Mouse (Mus musculus) heart, embryonic 13.5 days (tissue): ENCODE measurements around the gene Fam227a. TPM values are rescaled to one million over a fixed set of nuclear protein-coding genes. Genes with fewer than 3 reads are reported as not detected.

Experiments used
- ATAC-seq: fragments of 200-750 bp; cut with Nextera tagmentation; 2 replicates; pipeline ENCODE4 v1.8.0; 2017; ENCODE audit warnings: moderate TSS enrichment; ENCODE audit not compliant: insufficient number of reproducible peaks, low FRiP score, low TSS enrichment; ENCODE audit errors: extremely low read depth
- H3K27ac ChIP-seq: fragments of 300-500 bp; sonication (generic); replicated peaks from 2 replicates; pipeline ENCODE4 v1.5.1; 2015; ENCODE audit warnings: moderate library complexity, mild to moderate bottlenecking, inconsistent platforms
- H3K27me3 ChIP-seq: fragments of 300-500 bp; sonication (generic); replicated peaks from 2 replicates; pipeline ENCODE4 v1.6.1; 2015; ENCODE audit warnings: mild to moderate bottlenecking, inconsistent platforms
- H3K36me3 ChIP-seq: fragments of 300-500 bp; sonication (generic); 2 replicates; pipeline ENCODE4 v1.6.1; 2015; ENCODE audit warnings: mild to moderate bottlenecking, inconsistent platforms
- H3K4me1 ChIP-seq: fragments of 300-500 bp; sonication (generic); 2 replicates; pipeline ENCODE4 v1.6.1; 2015; ENCODE audit warnings: inconsistent platforms
- H3K4me2 ChIP-seq: fragments of 300-500 bp; sonication (generic); 2 replicates; pipeline ENCODE4 v1.6.1; 2015; ENCODE audit warnings: inconsistent platforms, mild to moderate bottlenecking, moderate library complexity
- H3K4me3 ChIP-seq: fragments of 300-500 bp; sonication (generic); 2 replicates; pipeline ENCODE4 v1.5.1; 2015; ENCODE audit warnings: moderate library complexity, mild to moderate bottlenecking, inconsistent platforms
- H3K9ac ChIP-seq: fragments of 300-500 bp; sonication (generic); 2 replicates; pipeline ENCODE4 v1.6.1; 2015; ENCODE audit warnings: inconsistent platforms, mild to moderate bottlenecking, moderate library complexity
- H3K9me3 ChIP-seq: fragments of 300-500 bp; sonication (generic); 2 replicates; pipeline ENCODE4 v1.6.1; 2016; ENCODE audit warnings: inconsistent platforms
- WGBS: fragments of 180-500 bp; shearing (Covaris S2); methylation state at CpG from one replicate; pipeline ENCODE4 v1.1.7; 2015; ENCODE audit warnings: mixed read lengths; 5-methylcytosine and 5-hydroxymethylcytosine counted together
- polyA plus RNA-seq: library from polyadenylated mRNA; unstranded; fragments of >200 nt; fragmentation: Nextera tagmentation; extraction: Ambion mirVana; gene quantifications from 2 replicates; pipeline ENCODE4 v1.2.1, GENCODE M21; 2015

Fam227a gene
- polyA plus RNA-seq, 1 experiment from 2014 or later = 1.1 TPM

DNA sequence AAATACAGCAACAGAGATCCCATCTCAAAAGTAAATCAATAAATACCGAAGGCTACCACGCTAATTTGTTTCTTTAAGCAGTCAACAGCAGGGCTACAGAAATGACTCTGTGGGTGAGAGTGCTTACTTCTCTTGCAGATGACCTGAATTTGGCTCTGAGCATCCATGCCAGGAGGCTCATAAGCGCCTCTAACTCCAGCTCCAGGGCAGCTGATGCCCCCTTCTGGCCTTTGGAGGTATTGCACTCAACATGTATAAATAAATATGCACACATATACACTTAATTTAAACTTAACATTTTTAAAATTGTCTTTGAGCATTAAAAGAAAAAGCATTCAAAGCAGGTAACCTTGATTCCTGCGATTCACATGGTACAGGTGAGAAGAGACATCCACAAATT is 7.3 kb downstream of the Fam227a start:
- Histone ChIP-seq H3K9ac (no peak overlapping the region), H3K27me3 (no peaks in the 10 kb centered on the region), H3K27ac (no peak overlapping the region), H3K4me2 (no peak overlapping the region), H3K4me1 (no peaks in the 10 kb centered on the region), H3K4me3 (no peak overlapping the region), H3K36me3 (0 out of 2 replicates have a peak, but pooled peaks cover 2% of the 10 kb centered on the region), H3K9me3 (no peaks in the 10 kb centered on the region)
- ATAC-seq = no peak
- 76% methylated on average over 4 of the region's 4 CpGs for WGBS

DNA sequence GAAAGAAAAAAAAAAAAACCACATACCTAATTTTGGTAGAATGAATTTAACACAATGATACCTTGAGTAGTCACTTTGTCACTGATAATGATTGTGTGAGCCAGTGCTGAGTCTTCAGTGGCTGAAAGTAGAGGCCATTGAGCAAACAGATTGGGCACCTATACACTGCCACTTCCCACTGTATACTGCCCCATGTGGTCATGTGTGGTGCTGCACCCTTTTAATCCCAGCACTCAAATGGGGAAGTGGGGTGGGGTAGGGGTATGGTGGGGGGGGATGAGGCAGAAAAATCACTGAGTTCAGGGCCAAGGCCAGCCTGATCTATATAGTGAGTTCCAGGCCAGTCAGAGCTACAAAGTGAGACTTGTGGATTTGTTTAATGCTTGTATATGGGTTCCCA is 8.2 kb downstream of the Fam227a start:
- Histone ChIP-seq H3K27me3 (no peaks in the 10 kb centered on the region), H3K36me3 (0 out of 2 replicates have a peak, but pooled peaks cover 2% of the 10 kb centered on the region), H3K9ac (no peak overlapping the region), H3K4me1 (no peaks in the 10 kb centered on the region), H3K4me2 (no peak overlapping the region), H3K27ac (no peak overlapping the region), H3K4me3 (no peak overlapping the region), H3K9me3 (no peaks in the 10 kb centered on the region)
- no peak for ATAC-seq

- no peak overlapping the region for H3K4me3 ChIP-seq
- H3K9ac ChIP-seq = no peak overlapping the region
- 0 out of 2 replicates have a peak, but pooled peaks cover 2% of the 10 kb centered on the region for H3K36me3 ChIP-seq
- no peaks in the 10 kb centered on the region for H3K9me3 ChIP-seq
- H3K27ac ChIP-seq = no peak overlapping the region
- ATAC-seq = no peak
- no peak overlapping the region for H3K4me2 ChIP-seq
- H3K4me1 ChIP-seq = no peaks in the 10 kb centered on the region
- H3K27me3 ChIP-seq = no peaks in the 10 kb centered on the region
- WGBS = 84% methylated on average over 12 of the region's 12 CpGs
Observed at GRCm38 (mm10) chr15:79648130-79648529, 10.6 kb downstream of the Fam227a start.

DNA sequence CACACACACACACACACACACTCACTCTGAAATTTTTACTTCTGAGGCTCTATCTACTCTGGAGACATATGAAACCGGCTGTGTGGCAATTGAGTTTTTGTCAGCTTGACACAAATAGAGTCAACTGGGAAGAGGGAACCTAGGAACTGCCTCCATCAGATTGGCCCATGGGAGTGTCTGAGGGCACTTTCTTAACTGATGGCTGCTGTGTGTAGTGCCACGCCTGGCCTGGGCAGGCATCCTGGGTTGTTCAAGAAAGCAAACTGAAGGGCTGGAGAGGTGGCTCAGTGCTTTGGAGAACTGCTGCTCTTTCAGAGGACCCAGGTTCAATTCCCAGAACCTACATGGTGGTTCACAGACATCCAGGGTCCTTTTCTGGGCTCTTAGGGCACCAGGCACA is 13.3 kb downstream of the Fam227a start:
- H3K9ac ChIP-seq = no peak overlapping the region
- 0 out of 2 replicates have a peak, but pooled peaks cover 4% of the 10 kb centered on the region for H3K4me1 ChIP-seq
- no peak overlapping the region for H3K4me3 ChIP-seq
- 71% methylated on average over 2 of the region's 2 CpGs for WGBS
- no peaks in the 10 kb centered on the region for H3K27me3 ChIP-seq
- H3K27ac ChIP-seq = no peak overlapping the region
- H3K4me2 ChIP-seq = no peak overlapping the region
- no peak for ATAC-seq
- no peaks in the 10 kb centered on the region for H3K9me3 ChIP-seq
- H3K36me3 ChIP-seq = no peaks in the 10 kb centered on the region

DNA sequence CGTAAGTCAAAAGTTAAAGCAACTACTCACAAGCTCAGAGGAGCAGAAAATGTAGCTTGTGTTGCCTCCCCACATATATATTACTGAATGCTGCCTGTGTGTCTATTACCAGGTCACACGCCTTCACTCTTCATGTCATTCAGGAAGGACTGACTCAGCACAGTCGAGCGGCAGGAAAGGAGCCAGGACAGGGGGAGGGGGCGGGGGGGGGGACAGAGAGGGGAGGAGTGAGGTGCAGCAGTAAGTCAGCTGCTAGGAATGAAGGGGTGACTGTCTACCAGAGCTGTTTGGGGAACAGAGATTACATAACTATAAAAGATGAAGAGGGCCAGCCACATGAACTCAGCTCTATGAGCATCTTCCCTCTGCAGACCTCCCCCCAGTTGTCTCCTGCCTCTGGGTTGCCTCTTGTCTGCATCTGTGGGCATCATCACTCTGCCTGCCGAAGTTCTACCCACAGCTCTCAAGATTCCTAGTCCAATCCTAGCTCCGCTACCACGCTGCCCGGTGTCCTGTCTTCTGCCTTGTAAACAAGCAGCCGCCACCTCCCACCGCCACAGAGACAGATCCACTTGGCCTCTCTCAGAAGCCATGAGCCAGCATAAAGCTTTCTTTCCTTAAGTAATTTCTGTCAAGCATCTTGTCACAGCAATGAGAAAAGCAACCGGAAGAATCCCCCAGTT is 17.5 kb downstream of the Fam227a start:
- H3K4me2 ChIP-seq = no peak overlapping the region
- H3K4me1 ChIP-seq = 0 out of 2 replicates have a peak, but pooled peaks cover 4% of the 10 kb centered on the region
- H3K36me3 ChIP-seq = peaks cover 5% of the 10 kb centered on the region; the same call in 1 of the 2 replicates
- ATAC-seq = no peak
- H3K9me3 ChIP-seq = no peaks in the 10 kb centered on the region
- no peaks in the 10 kb centered on the region for H3K27me3 ChIP-seq
- no peak overlapping the region for H3K4me3 ChIP-seq
- H3K27ac ChIP-seq = no peak overlapping the region
- H3K9ac ChIP-seq = no peak overlapping the region
- WGBS = 63% methylated on average over 12 of the region's 12 CpGs

- no peaks in the 10 kb centered on the region for H3K9me3 ChIP-seq
- 56% methylated on average over 2 of the region's 2 CpGs for WGBS
- ATAC-seq = no peak
- peaks cover 39% of the 10 kb centered on the region for H3K36me3 ChIP-seq
- no peak overlapping the region for H3K9ac ChIP-seq
- H3K27ac ChIP-seq = no peak overlapping the region
- H3K4me3 ChIP-seq = no peak overlapping the region
- H3K4me2 ChIP-seq = no peak overlapping the region
- H3K27me3 ChIP-seq = no peaks in the 10 kb centered on the region
- no peaks in the 10 kb centered on the region for H3K4me1 ChIP-seq
Observed at GRCm38 (mm10) chr15:79630471-79630870, 28.3 kb downstream of the Fam227a start.

DNA sequence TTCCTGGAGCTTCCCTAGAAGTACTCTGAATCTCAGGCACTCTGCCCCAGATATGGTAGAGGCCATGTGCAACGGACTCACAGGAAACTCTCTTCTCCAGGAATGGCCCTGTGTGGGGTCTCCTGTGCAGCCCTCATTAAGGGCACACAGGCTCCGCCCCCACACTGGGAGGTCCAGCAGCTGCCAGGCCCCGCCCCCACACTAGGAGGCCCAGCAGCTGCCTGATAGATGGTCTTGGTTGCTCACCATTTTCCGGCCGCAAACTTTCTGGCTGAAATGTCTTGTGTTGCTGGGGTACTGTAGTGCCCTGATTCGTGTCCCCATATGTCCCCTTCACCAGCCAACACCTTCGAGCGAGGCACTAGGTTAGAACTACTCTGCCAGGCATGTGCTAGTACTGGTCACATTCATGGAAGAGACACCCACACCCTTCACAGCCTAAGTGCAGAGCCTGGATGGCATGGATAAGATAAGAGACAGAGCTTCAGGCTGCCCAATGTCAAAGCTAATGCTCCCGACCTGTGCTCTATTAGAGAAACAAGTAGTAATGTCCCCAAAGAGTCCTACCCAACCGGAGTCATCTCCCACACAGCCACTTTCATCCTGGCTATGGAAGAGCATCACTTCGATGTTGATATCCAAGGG is 38.9 kb downstream of the Fam227a start:
- 65% methylated on average over 11 of the region's 11 CpGs for WGBS
- Histone ChIP-seq H3K4me1 (no peaks in the 10 kb centered on the region), H3K4me3 (no peak overlapping the region), H3K27ac (no peak overlapping the region), H3K4me2 (no peak overlapping the region), H3K36me3 (peaks cover 16% of the 10 kb centered on the region), H3K9ac (no peak overlapping the region), H3K9me3 (no peaks in the 10 kb centered on the region), H3K27me3 (no peaks in the 10 kb centered on the region)
- no peak for ATAC-seq

- no peak overlapping the region for H3K27ac ChIP-seq
- H3K4me3 ChIP-seq = no peak overlapping the region
- WGBS = 76% methylated on average over 7 of the region's 7 CpGs
- no peaks in the 10 kb centered on the region for H3K4me1 ChIP-seq
- no peak overlapping the region for H3K4me2 ChIP-seq
- ATAC-seq = no peak
- H3K9me3 ChIP-seq = no peaks in the 10 kb centered on the region
- peaks cover 15% of the 10 kb centered on the region; the same call in 1 of the 2 replicates for H3K36me3 ChIP-seq
- H3K27me3 ChIP-seq = no peaks in the 10 kb centered on the region
- no peak overlapping the region for H3K9ac ChIP-seq
Observed at GRCm38 (mm10) chr15:79618456-79618855, 40.3 kb downstream of the Fam227a start.

DNA sequence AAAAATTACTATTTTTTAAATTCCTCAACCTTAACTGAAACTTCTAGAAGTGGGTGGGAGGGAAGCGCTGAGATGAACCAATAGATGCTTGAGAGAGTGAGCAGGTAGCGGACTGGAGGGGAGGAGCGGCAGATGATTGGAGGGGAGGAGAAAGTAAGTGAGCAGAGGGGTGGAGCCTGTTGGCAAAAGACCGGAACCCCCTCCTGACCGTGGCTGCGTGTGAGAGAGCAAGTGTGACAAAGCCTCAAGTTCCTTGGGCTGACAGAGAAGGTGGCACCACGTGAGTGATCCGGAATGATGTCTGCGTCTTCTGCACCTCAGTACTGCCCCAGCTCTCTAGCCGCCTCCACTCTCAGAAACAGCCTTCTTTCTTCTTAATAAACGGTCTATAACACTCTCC is 41.6 kb downstream of the Fam227a start:
- 74% methylated on average over 11 of the region's 11 CpGs for WGBS
- Histone ChIP-seq H3K4me3 (no peak overlapping the region), H3K9ac (no peak overlapping the region), H3K4me2 (no peak overlapping the region), H3K9me3 (no peaks in the 10 kb centered on the region), H3K27me3 (no peaks in the 10 kb centered on the region), H3K4me1 (no peaks in the 10 kb centered on the region), H3K36me3 (peaks cover 15% of the 10 kb centered on the region; the same call in 1 of the 2 replicates), H3K27ac (no peak overlapping the region)
- no peak for ATAC-seq

DNA sequence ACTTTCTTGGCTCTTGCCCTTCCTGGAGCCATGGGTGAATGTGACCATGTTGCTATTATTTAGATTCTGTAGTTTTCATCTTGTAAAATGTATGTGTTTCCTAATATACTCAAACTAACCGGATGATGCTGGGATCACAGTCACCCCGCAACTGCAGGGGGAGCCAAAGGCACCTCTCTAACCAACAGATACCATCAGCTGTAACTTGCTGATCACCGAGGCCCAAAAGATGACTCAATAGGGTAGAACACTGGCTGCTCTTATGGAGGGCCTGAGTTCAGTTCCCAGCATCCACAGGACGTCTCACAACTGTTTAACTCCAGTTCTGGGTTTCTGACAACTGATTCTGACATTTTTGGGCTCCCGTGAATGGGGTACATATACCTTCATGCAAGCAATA is 42.0 kb downstream of the Fam227a start:
- peaks cover 15% of the 10 kb centered on the region; the same call in 1 of the 2 replicates for H3K36me3 ChIP-seq
- no peaks in the 10 kb centered on the region for H3K4me1 ChIP-seq
- no peaks in the 10 kb centered on the region for H3K27me3 ChIP-seq
- WGBS = 86% methylated on average over 5 of the region's 5 CpGs
- H3K4me2 ChIP-seq = no peak overlapping the region
- ATAC-seq = no peak
- H3K9ac ChIP-seq = no peak overlapping the region
- H3K27ac ChIP-seq = no peak overlapping the region
- H3K9me3 ChIP-seq = no peaks in the 10 kb centered on the region
- H3K4me3 ChIP-seq = no peak overlapping the region

GRCm38 (mm10) chr15:79615501-79615900 is 43.3 kb downstream of the Fam227a start:
- no peak overlapping the region for H3K4me3 ChIP-seq
- no peak overlapping the region for H3K4me2 ChIP-seq
- WGBS = 76% methylated on average over 7 of the region's 7 CpGs
- 0 out of 2 replicates have a peak, but pooled peaks cover under 1% of the 10 kb centered on the region for H3K9me3 ChIP-seq
- H3K27ac ChIP-seq = no peak overlapping the region
- H3K4me1 ChIP-seq = no peaks in the 10 kb centered on the region
- H3K27me3 ChIP-seq = no peaks in the 10 kb centered on the region
- no peak overlapping the region for H3K9ac ChIP-seq
- no peak for ATAC-seq
- peaks cover 15% of the 10 kb centered on the region; the same call in 1 of the 2 replicates for H3K36me3 ChIP-seq
